Mouse (Mus musculus): ENCODE results near the gene Inhbc.

DNA sequence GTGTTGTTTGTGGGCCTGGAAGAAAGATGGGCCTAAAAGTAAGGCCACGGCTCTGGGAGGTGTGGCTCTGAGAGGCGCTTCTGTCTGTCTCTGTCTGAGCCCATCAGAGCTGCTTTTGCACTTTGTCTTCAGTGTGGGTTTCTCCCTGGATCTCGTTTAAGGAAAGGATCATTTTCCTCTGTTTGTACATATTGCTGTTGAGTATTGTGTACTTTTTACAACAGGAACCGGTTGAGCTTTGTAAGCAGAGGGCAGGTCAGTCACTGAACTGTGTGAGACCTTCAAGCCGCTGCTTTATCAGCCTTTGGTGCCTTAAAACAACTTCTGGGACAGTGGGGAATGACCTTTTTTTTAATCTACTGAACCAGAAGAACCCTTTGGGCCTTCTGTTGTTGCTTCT is 41.9 kb upstream of the Inhbc start:
- TF ChIP-seq CTCF (IDR thresholded peaks at IDR 0.05; ENCODE audit: borderline replicate concordance, insufficient read depth, low read length), result no peak
- no peak for TF ChIP-seq POLR2A (IDR thresholded peaks at IDR 0.05; ENCODE audit: low read depth, low read length)

Data from embryonic fibroblast, embryonic 13.5 days (primary cell).